Mouse (Mus musculus): ENCODE data around the gene Serpinb1c.
"Not testable (repeated sequence)": the region's sequence is repeated elsewhere in the genome, so short reads cannot be mapped to it uniquely, and the experiment has no call there.

The Serpinb1c gene

DNA sequence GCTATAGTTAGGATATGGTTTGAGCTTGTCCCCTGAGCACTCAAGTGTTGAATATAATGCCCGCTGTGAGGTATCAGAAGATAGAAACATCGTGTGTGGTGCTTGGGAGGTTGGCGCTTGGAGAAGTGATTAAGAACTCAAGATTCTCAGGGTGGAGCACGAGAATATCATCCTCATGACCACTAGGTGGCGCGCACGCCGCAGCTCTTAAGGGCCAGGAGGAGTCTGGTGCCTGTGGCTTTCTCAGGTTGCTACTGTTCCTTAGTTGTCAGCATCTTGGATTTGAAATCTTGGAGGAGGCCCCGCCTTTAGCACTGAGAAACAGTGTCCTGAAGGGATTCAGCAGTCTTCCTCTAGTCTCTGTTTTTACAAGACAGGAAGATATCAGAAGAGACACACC, 31.5 kb downstream of the Serpinb1c start:
- DNase-seq (ENCODE audit: low spot score) = peak; percentile 85

- DNase-seq (ENCODE audit: low spot score) = no peak
These were observed 32.4 kb downstream of the Serpinb1c start for GRCm38 (mm10) chr13:32865591-32865990.

GRCm38 (mm10) chr13:32864529-32864928, 33.5 kb downstream of the Serpinb1c start:
- not testable (repeated sequence) for DNase-seq (ENCODE audit: low spot score)

DNA sequence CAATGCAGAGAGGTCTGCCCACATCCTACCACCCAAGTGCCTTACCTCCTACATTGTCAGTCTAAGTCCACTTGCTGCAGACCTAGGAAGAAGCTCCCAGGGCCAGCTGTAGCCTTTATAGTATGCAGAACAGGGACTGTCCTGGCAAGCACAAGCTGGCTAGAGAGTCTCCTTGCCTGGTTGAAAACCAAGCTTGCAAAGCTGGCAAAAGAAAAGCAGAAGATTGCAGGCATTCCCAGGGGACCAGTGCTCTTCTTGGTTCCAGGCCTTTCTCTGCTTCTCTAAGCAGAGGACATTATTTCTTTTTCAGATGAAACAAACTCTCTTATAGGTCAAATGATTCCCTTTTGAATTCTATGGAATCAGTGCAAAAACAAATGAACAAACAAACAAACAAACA, 34.6 kb downstream of the Serpinb1c start:
- peak; percentile 75 for DNase-seq (ENCODE audit: low spot score)

DNA sequence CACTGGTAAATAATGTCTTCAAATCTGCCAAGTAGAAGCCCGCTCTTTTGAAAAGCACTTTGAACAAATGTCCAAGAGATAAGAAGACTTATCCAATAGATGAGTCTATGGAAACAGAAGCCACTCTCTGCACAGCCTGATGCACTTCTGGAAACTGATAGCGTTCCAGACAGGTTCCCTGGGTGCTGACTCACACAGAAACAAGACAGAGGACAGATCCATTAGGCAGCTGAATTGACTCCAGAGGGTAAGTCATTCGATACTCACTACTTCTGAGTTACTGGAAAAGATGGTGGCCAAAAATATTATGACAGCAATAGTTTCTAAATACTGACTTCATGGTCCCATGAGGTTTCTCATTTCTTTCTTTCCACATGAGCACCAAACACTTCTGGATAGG, 37.2 kb downstream of the Serpinb1c start:
- DNase-seq (ENCODE audit: low spot score) = no peak

- no peak for DNase-seq (ENCODE audit: low spot score)
These were observed 44.9 kb downstream of the Serpinb1c start for GRCm38 (mm10) chr13:32853073-32853472.

DNA sequence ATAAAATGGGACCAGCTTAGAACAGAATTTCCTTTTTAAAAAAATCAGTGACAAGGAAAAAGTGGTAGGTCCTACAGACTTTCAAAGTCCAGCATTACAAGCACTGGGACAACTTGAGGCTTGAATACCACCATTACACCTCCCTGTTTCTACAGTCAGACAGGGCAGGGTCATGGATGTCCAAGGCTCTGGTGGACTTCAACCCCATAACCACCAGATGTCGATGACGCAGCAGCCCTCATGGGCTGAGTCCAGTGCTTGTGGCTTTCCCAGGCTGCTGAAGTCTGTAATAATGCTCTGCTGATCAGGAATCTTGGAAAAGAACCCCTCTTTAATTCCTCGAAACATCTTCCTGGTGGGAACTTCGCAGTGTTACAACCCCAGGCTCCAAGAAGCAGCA, 45.5 kb downstream of the Serpinb1c start:
- DNase-seq (ENCODE audit: low spot score) = no peak

DNA sequence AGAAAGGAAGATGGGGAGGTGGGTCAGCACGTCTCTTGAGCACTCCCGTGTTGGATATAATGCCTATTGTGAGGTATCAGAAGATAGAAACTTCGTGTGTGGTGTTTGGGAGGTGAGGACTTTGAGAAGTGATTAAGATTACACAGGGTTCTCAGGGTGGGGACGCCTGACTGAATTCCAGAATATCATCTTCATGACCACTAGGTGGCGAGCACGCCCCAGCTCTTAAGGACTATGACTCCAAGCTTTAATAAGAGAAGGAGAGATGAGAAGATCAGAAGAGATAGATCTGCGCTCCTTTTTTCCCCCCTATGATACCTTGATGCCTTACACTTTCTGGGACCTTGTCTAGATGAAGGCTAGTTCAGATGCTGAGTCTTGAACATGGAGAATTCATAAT, 46.0 kb downstream of the Serpinb1c start:
- peak; percentile 72 for DNase-seq (ENCODE audit: low spot score)

GRCm38 (mm10) chr13:32850668-32851404, 47.2 kb downstream of the Serpinb1c start, which contains the start of gene Serpinb1a:
Gene Serpinb1a, minus strand, starts transcription at chr13:32851185.
- peak; percentile 72 for DNase-seq (ENCODE audit: low spot score)

- no peak for DNase-seq (ENCODE audit: low spot score)
These were observed 47.9 kb downstream of the Serpinb1c start for GRCm38 (mm10) chr13:32850156-32850555.

DNA sequence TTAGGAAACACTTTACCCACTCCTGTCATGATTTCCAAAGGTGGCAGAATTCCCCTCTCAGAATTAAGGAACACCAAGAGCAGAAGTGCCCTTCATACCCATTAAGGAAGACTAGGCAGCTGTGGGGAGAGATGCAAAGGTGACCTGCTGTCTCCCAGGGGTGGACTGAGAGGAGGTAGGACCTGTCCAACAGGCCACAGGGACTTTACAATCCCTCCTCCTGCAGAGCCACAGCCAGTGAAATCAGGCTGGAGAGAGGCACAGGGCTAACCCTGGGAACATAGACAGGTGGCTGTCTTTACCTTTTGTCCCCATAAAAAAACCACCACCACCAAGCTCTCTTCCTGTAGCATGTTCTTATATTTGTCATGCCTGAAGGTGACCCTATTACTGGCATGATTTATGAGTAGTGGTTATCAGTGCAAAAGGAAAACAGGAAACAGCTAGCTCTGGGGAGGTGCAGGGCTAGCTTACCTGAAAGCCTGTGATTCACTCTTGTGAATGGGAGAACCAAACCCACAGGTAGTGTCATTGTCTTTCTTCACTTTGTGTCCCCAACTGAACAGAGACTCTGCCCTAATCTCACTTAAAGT, 48.4 kb downstream of the Serpinb1c start:
- DNase-seq (ENCODE audit: low spot score) = no peak

DNA sequence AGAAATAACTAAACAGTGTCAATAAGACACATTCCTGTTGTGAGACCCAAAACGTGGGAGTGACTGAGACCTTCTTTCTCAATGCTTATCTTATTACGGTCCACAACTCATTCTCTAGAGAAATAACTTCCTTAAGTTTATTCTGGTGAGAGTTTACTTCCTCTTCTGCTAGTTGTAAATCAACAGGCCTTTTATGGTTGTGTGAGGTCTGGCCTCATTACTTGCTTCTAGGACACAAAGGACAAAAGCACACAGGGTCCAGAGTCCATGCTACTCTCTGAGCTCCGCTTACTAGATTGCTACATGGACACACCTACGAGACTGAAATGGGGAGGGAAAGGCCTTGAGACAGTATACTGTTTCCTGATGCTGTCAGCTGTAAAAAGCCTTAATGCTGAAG, 48.9 kb downstream of the Serpinb1c start:
- no peak for DNase-seq (ENCODE audit: low spot score)

- DNase-seq (ENCODE audit: low spot score) = peak; percentile 17
These were observed 51.8 kb downstream of the Serpinb1c start for GRCm38 (mm10) chr13:32846221-32846620.

DNA sequence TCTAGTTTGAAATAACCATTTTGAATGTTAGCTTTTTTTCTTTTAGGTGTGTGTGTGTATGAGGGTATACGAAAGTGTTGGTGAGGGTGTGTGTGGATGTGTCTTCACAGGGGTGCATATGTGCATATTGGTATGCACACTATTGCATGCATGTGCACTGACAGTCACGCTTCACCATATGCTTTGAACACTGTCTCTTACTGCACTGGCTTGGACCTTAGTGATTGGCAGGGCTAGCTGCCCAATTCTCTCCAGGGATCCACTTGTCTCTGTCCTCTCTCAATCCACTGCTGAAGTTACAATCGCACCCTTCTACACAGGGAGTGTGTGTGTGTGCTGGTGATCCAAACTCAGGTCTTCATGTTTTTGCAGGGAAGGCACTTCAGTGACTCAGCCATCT, 56.7 kb downstream of the Serpinb1c start:
- DNase-seq (ENCODE audit: low spot score) = no peak

DNA sequence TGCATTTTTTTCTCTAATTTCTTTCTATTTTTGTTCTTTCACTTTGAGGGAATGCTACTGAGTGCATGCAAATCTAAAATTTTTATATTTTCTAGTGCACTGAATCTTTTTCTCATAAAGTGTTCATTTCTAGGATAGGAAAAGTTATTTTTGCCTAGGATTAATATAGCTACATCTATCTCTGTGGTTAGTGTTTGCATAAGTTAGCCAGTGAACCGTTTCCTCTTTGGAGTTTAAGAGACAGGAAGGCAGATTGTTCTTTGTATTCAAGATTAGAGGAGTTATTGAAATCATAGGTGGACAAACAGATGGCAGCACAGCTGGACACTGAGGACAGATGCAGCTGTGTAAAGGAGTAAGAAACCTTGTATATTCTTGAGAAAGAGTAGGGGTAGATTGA, 58.7 kb downstream of the Serpinb1c start:
- no peak for DNase-seq (ENCODE audit: low spot score)

DNA sequence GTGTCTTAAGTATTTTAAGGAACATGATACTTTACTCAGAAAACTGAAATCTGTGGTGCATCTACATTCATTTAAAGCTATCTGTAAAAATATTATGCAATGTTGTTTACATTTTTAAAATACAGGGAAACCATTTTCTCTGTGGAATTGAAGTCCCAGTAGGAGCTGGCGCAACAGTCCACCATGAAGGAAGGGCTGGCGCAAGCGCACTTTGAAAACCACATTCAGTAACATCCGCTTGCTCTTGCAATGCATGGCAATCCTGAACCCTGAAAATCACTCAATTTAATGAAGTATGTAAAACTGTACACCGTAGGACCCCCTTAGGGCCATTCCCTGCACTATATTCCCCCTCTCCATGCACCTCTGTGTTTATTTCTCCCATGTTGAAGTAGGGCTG, 63.5 kb downstream of the Serpinb1c start:
- DNase-seq (ENCODE audit: low spot score) = no peak

DNA sequence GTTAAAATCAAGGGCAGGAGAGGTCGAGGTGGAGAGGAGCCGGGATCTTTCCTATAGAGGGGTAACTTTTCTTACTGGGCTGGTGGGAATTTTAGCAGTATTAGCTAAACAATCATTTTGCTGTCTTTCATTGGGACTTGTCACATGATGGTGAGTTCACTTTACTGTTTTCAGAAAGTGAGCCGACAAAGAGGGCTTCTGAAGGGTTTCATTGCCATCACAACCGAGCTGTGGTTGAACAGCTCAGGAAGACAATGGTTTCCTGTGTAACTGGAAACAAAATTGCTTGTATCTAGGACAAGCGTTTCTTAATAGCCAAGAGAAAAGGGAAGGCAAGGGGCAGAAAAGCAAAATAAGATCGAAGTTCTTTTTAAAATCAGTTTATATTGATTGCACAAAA, 64.8 kb downstream of the Serpinb1c start:
- DNase-seq (ENCODE audit: low spot score) = no peak

- DNase-seq (ENCODE audit: low spot score) = no peak
These were observed 65.2 kb downstream of the Serpinb1c start for GRCm38 (mm10) chr13:32832776-32833175.

DNA sequence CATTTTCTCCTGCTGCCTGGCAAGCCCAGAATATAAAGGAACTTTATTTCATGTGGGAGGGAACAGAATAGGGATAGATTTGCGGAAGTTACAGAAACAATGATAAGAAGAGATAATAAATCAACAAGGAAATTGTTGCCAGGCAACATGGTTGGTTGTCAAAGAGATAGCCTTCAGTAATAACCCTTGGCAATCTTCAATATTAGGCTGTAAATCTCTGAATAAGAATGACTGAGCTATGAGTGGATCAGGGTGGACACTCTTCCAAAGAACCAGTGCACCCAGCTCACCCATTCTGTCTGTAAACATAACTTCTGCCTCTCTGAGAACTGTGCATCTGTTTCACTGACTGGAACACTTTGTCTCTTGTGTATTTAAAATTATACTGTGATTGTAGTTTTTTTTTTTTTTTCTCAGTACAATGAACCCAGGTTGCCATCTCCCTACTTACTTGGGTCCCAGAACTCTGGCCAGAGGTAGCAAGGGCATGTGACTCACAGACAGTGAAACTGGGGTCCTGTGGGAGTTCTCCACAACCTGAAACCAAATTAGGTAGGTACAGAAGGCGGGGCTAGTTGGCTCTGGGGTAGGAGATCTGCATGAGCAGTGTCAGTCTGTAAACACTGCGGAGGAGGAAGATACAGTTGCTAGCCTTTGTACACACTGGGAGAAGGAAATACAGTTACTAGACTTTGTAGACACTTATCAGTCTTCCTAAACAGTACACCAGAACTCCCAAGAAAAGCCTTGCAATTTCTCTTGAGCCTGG, 66.3 kb downstream of the Serpinb1c start:
- DNase-seq (ENCODE audit: low spot score) = no peak

Data from adipocyte (in vitro differentiated cells).